Mouse (Mus musculus) small intestine, adult 2 months (tissue): Measurements from ENCODE around the gene Ppp2r5d.

Experiments
- CTCF ChIP-seq: fragments of 200-500 bp; IDR thresholded peaks from 2 replicates; pipeline ENCODE4 v1.5.1; 2012; ENCODE audit warnings: low read depth, mild to moderate bottlenecking, control low read depth, inconsistent platforms, low read length, moderate library complexity, mixed read lengths; ENCODE audit not compliant: insufficient replicate concordance, insufficient read length; ENCODE audit errors: extremely low read depth
- POLR2A ChIP-seq: fragments of 200-500 bp; IDR thresholded peaks from 2 replicates; pipeline ENCODE4 v1.6.1; 2012; ENCODE audit warnings: low read depth, mild to moderate bottlenecking, control low read depth, inconsistent platforms, low read length, moderate library complexity

GRCm38 (mm10) chr17:46724477-46725084 is 19.7 kb upstream of the Ppp2r5d start:
- no peak for TF ChIP-seq CTCF
- no peak for TF ChIP-seq POLR2A
